Mouse (Mus musculus): ENCODE results near the gene Hepacam2. TPM values are rescaled to one million over a fixed set of nuclear protein-coding genes. Genes with fewer than 3 reads are reported as not detected.
A peak's percentile ranks its signal among the peaks of the same experiment; 100 is the strongest.

Gene Hepacam2
- polyA plus RNA-seq (2015; fragmentation: Nextera tagmentation; extraction: Ambion mirVana): 0.26 and 0.60 TPM in 2 replicates

- Histone ChIP-seq H3K4me1 (replicated peaks; ENCODE audit: control insufficient read depth, insufficient read depth, low read length) (0 out of 2 replicates have a peak, but pooled peaks cover 2% of the 10 kb centered on the region), H3K4me3 (ENCODE audit: low read length) (peak within 1 kb of the TSS; percentile 72), H3K36me3 (ENCODE audit: control insufficient read depth, insufficient read depth, low read length) (no peaks in the 10 kb centered on the region), H3K27ac (ENCODE audit: low read length) (no peak within 1 kb of the TSS), H3K27me3 (ENCODE audit: control insufficient read depth, insufficient read depth, low read depth, low read length) (peaks cover 2% of the 10 kb centered on the region; the same call in 1 of the 2 replicates), H3K9ac (ENCODE audit: low read length) (peak within 1 kb of the TSS; percentile 70), H3K9me3 (ENCODE audit: control insufficient read depth, low read length) (no peaks in the 10 kb centered on the region), H3K4me2 (ENCODE audit: low read depth, low read length) (peak within 1 kb of the TSS; percentile 96)
- ATAC-seq (ENCODE audit: low read depth): peak; percentile 99
- under 1% methylated on average over 28 of the region's 28 CpGs for WGBS
These were observed at the start of gene Hepacam2, which contains the start of gene Vps50 for GRCm38 (mm10) chr6:3498162-3498848. TSS of gene Hepacam2 (minus strand) at chr6:3498298. TSS of gene Vps50 (plus strand) at chr6:3498382.

- H3K9me3 ChIP-seq (ENCODE audit: control insufficient read depth, low read length): no peaks in the 10 kb centered on the region
- no peak overlapping the region for H3K4me2 ChIP-seq (ENCODE audit: low read depth, low read length)
- 60% methylated on average over 1 of the region's 1 CpGs for WGBS
- no peak overlapping the region for H3K27ac ChIP-seq (ENCODE audit: low read length)
- H3K27me3 ChIP-seq (ENCODE audit: control insufficient read depth, insufficient read depth, low read depth, low read length): no peaks in the 10 kb centered on the region
- no peaks in the 10 kb centered on the region for H3K36me3 ChIP-seq (ENCODE audit: control insufficient read depth, insufficient read depth, low read length)
- no peak overlapping the region for H3K9ac ChIP-seq (ENCODE audit: low read length)
- no peak overlapping the region for H3K4me3 ChIP-seq (ENCODE audit: low read length)
- ATAC-seq (ENCODE audit: low read depth): no peak
- H3K4me1 ChIP-seq (replicated peaks; ENCODE audit: control insufficient read depth, insufficient read depth, low read length): no peaks in the 10 kb centered on the region
These were observed 46.9 kb upstream of the Hepacam2 start for GRCm38 (mm10) chr6:3544970-3545369.

- H3K9me3 ChIP-seq (ENCODE audit: control insufficient read depth, low read length): no peaks in the 10 kb centered on the region
- H3K36me3 ChIP-seq (ENCODE audit: control insufficient read depth, insufficient read depth, low read length): no peaks in the 10 kb centered on the region
- WGBS: 84% methylated on average over 4 of the region's 4 CpGs
- H3K4me2 ChIP-seq (ENCODE audit: low read depth, low read length): no peak overlapping the region
- ATAC-seq (ENCODE audit: low read depth): no peak
- H3K27ac ChIP-seq (ENCODE audit: low read length): no peak overlapping the region
- H3K4me1 ChIP-seq (replicated peaks; ENCODE audit: control insufficient read depth, insufficient read depth, low read length): no peaks in the 10 kb centered on the region; the same call in 1 of the 2 replicates
- no peak overlapping the region for H3K9ac ChIP-seq (ENCODE audit: low read length)
- H3K27me3 ChIP-seq (ENCODE audit: control insufficient read depth, insufficient read depth, low read depth, low read length): no peaks in the 10 kb centered on the region
- no peak overlapping the region for H3K4me3 ChIP-seq (ENCODE audit: low read length)
These were observed 45.8 kb upstream of the Hepacam2 start for GRCm38 (mm10) chr6:3543862-3544261.

- no peak overlapping the region for H3K27ac ChIP-seq (ENCODE audit: low read length)
- 49% methylated on average over 2 of the region's 2 CpGs for WGBS
- H3K9ac ChIP-seq (ENCODE audit: low read length): no peak overlapping the region
- no peaks in the 10 kb centered on the region for H3K27me3 ChIP-seq (ENCODE audit: control insufficient read depth, insufficient read depth, low read depth, low read length)
- H3K4me2 ChIP-seq (ENCODE audit: low read depth, low read length): no peak overlapping the region
- ATAC-seq (ENCODE audit: low read depth): no peak
- no peaks in the 10 kb centered on the region for H3K9me3 ChIP-seq (ENCODE audit: control insufficient read depth, low read length)
- no peaks in the 10 kb centered on the region; the same call in 1 of the 2 replicates for H3K4me1 ChIP-seq (replicated peaks; ENCODE audit: control insufficient read depth, insufficient read depth, low read length)
- no peak overlapping the region for H3K4me3 ChIP-seq (ENCODE audit: low read length)
- H3K36me3 ChIP-seq (ENCODE audit: control insufficient read depth, insufficient read depth, low read length): no peaks in the 10 kb centered on the region
These were observed 41.4 kb upstream of the Hepacam2 start for GRCm38 (mm10) chr6:3539470-3539869.

GRCm38 (mm10) chr6:3536048-3536447 lies 38.0 kb upstream of the Hepacam2 start:
- WGBS: 71% methylated on average over 1 of the region's 1 CpGs
- Histone ChIP-seq H3K4me1 (replicated peaks; ENCODE audit: control insufficient read depth, insufficient read depth, low read length) (no peaks in the 10 kb centered on the region; the same call in 1 of the 2 replicates), H3K9me3 (ENCODE audit: control insufficient read depth, low read length) (no peaks in the 10 kb centered on the region), H3K9ac (ENCODE audit: low read length) (no peak overlapping the region), H3K36me3 (ENCODE audit: control insufficient read depth, insufficient read depth, low read length) (no peaks in the 10 kb centered on the region), H3K4me2 (ENCODE audit: low read depth, low read length) (no peak overlapping the region), H3K27me3 (ENCODE audit: control insufficient read depth, insufficient read depth, low read depth, low read length) (no peaks in the 10 kb centered on the region), H3K4me3 (ENCODE audit: low read length) (no peak overlapping the region), H3K27ac (ENCODE audit: low read length) (no peak overlapping the region)
- no peak for ATAC-seq (ENCODE audit: low read depth)

- no peaks in the 10 kb centered on the region for H3K4me1 ChIP-seq (replicated peaks; ENCODE audit: control insufficient read depth, insufficient read depth, low read length)
- H3K9me3 ChIP-seq (ENCODE audit: control insufficient read depth, low read length): no peaks in the 10 kb centered on the region
- no peaks in the 10 kb centered on the region for H3K27me3 ChIP-seq (ENCODE audit: control insufficient read depth, insufficient read depth, low read depth, low read length)
- H3K27ac ChIP-seq (ENCODE audit: low read length): no peak overlapping the region
- no peak for ATAC-seq (ENCODE audit: low read depth)
- H3K36me3 ChIP-seq (ENCODE audit: control insufficient read depth, insufficient read depth, low read length): no peaks in the 10 kb centered on the region
- 65% methylated on average over 5 of the region's 5 CpGs for WGBS
- H3K9ac ChIP-seq (ENCODE audit: low read length): no peak overlapping the region
- H3K4me2 ChIP-seq (ENCODE audit: low read depth, low read length): no peak overlapping the region
- no peak overlapping the region for H3K4me3 ChIP-seq (ENCODE audit: low read length)
These were observed 33.3 kb upstream of the Hepacam2 start for GRCm38 (mm10) chr6:3531445-3531844.

- Histone ChIP-seq H3K4me1 (replicated peaks; ENCODE audit: control insufficient read depth, insufficient read depth, low read length) (no peaks in the 10 kb centered on the region), H3K9ac (ENCODE audit: low read length) (no peak overlapping the region), H3K4me2 (ENCODE audit: low read depth, low read length) (no peak overlapping the region), H3K4me3 (ENCODE audit: low read length) (no peak overlapping the region), H3K27ac (ENCODE audit: low read length) (no peak overlapping the region), H3K36me3 (ENCODE audit: control insufficient read depth, insufficient read depth, low read length) (no peaks in the 10 kb centered on the region), H3K9me3 (ENCODE audit: control insufficient read depth, low read length) (no peaks in the 10 kb centered on the region), H3K27me3 (ENCODE audit: control insufficient read depth, insufficient read depth, low read depth, low read length) (no peaks in the 10 kb centered on the region)
- 94% methylated on average over 4 of the region's 4 CpGs for WGBS
- ATAC-seq (ENCODE audit: low read depth): no peak
These were observed 30.1 kb upstream of the Hepacam2 start for GRCm38 (mm10) chr6:3528198-3528597.

GRCm38 (mm10) chr6:3512611-3513010 lies 14.5 kb upstream of the Hepacam2 start:
- Histone ChIP-seq H3K4me3 (ENCODE audit: low read length) (no peak overlapping the region), H3K4me1 (replicated peaks; ENCODE audit: control insufficient read depth, insufficient read depth, low read length) (no peaks in the 10 kb centered on the region), H3K9ac (ENCODE audit: low read length) (no peak overlapping the region), H3K9me3 (ENCODE audit: control insufficient read depth, low read length) (no peaks in the 10 kb centered on the region), H3K36me3 (ENCODE audit: control insufficient read depth, insufficient read depth, low read length) (0 out of 2 replicates have a peak, but pooled peaks cover 2% of the 10 kb centered on the region), H3K27ac (ENCODE audit: low read length) (no peak overlapping the region), H3K4me2 (ENCODE audit: low read depth, low read length) (no peak overlapping the region), H3K27me3 (ENCODE audit: control insufficient read depth, insufficient read depth, low read depth, low read length) (no peaks in the 10 kb centered on the region)
- WGBS: 53% methylated on average over 3 of the region's 3 CpGs
- no peak for ATAC-seq (ENCODE audit: low read depth)

GRCm38 (mm10) chr6:3511612-3512011 lies 13.5 kb upstream of the Hepacam2 start:
- no peak for ATAC-seq (ENCODE audit: low read depth)
- WGBS: 30% methylated on average over 11 of the region's 11 CpGs
- Histone ChIP-seq H3K4me1 (replicated peaks; ENCODE audit: control insufficient read depth, insufficient read depth, low read length) (no peaks in the 10 kb centered on the region), H3K36me3 (ENCODE audit: control insufficient read depth, insufficient read depth, low read length) (no peaks in the 10 kb centered on the region), H3K9me3 (ENCODE audit: control insufficient read depth, low read length) (no peaks in the 10 kb centered on the region), H3K4me3 (ENCODE audit: low read length) (no peak overlapping the region), H3K27ac (ENCODE audit: low read length) (no peak overlapping the region), H3K27me3 (ENCODE audit: control insufficient read depth, insufficient read depth, low read depth, low read length) (no peaks in the 10 kb centered on the region), H3K4me2 (ENCODE audit: low read depth, low read length) (no peak overlapping the region), H3K9ac (ENCODE audit: low read length) (0 out of 2 replicates have a peak overlapping the region, but pooled peaks have one; percentile 28)

Measured in lung, embryonic 16.5 days (tissue).